Mouse (Mus musculus) olfactory bulb, adult 2 months (tissue): Measurements from ENCODE around the gene Dpf3.

Source experiments
- CTCF ChIP-seq: fragments of 200-500 bp; IDR thresholded peaks from 2 replicates; pipeline ENCODE4 v1.5.1; 2012; ENCODE audit warnings: low read depth, mild to moderate bottlenecking, low read length, moderate library complexity; ENCODE audit not compliant: insufficient read depth
- POLR2A ChIP-seq: fragments of 200-500 bp; IDR thresholded peaks from 2 replicates; pipeline ENCODE4 v1.6.1; 2012; ENCODE audit warnings: mild to moderate bottlenecking, low read depth, low read length, moderate library complexity; ENCODE audit not compliant: insufficient read depth

GRCm38 (mm10) chr12:83506543-83506942 is 19.0 kb upstream of the Dpf3 start:
- TF ChIP-seq CTCF (no peak), POLR2A (no peak)
